Mouse (Mus musculus): ENCODE results near the gene Krtap8-1. TPM values are rescaled to one million over a fixed set of nuclear protein-coding genes. Genes with fewer than 3 reads are reported as not detected.

Krtap8-1 gene
- polyA plus RNA-seq, 1 experiment from 2014 or later: not detected

DNA sequence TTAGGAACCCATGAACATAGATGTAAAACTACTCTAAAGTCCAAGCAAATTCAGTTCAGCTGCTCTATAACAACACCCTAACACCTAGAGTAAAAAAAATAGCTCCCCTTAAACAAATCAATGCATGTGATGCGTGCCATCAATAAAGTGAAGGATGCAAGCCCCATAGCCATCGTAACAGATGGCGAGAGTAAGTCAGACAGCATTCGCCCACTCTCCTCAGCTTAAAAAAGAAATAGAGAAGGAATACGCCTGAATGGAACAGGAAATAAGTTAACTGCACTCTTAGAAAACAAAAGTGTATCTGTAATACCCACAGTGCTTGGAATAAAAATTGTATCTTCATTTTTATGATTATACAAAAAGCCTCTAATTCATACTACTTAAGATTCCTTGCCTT lies 9.2 kb upstream of the Krtap8-1 start:
- H3K9me3 ChIP-seq: no peaks in the 10 kb centered on the region
- H3K27me3 ChIP-seq (replicated peaks): no peaks in the 10 kb centered on the region
- no peak overlapping the region for H3K9ac ChIP-seq
- WGBS: 86% methylated on average over 5 of the region's 5 CpGs
- no peak overlapping the region for H3K4me3 ChIP-seq (replicated peaks)
- no peak overlapping the region for H3K4me2 ChIP-seq
- H3K4me1 ChIP-seq: no peaks in the 10 kb centered on the region
- H3K27ac ChIP-seq: no peak overlapping the region
- no peak for ATAC-seq (ENCODE audit: insufficient read depth, low FRiP score, low read depth)
- no peaks in the 10 kb centered on the region for H3K36me3 ChIP-seq

DNA sequence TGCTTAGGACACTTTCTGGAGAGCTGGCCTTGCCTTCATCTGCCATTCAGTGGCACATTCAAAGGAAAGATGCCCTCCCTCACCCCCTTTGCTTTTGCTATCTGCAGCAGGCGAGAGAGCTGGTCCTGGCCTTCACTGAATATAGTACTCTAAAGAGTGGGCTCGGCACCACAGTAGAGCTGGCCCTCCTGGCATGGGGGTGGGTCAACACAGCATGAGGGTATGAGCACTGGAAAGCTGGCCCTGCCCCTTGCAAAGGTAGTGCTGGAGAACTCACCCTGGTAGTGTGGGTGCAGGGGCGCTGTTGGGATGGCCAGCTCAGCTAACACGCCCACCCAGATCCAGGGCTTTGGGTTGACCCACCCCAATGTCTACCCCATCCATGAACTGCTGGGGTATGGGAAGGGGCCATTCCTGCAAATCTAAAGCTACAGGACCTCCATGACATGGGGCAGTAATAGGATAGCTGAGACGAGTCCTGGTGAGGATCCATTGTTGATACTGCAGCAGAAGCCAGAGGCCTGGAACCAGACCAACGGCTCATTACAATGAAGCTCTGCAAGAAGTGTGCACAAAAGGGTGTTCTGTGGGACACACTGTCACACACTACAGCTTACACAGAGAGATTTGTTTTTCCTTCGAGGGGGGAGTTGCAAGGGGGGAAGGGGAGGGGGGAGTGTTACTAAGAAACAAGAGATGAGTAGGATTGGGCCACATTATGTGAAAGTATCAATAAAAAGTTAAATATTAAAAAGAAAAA lies 7.8 kb upstream of the Krtap8-1 start:
- Histone ChIP-seq H3K9ac (no peak overlapping the region), H3K4me2 (no peak overlapping the region), H3K27me3 (replicated peaks) (no peaks in the 10 kb centered on the region), H3K4me1 (no peaks in the 10 kb centered on the region), H3K4me3 (replicated peaks) (no peak overlapping the region), H3K36me3 (no peaks in the 10 kb centered on the region), H3K9me3 (no peaks in the 10 kb centered on the region), H3K27ac (no peak overlapping the region)
- WGBS: 82% methylated on average over 7 of the region's 7 CpGs
- no peak for ATAC-seq (ENCODE audit: insufficient read depth, low FRiP score, low read depth)

DNA sequence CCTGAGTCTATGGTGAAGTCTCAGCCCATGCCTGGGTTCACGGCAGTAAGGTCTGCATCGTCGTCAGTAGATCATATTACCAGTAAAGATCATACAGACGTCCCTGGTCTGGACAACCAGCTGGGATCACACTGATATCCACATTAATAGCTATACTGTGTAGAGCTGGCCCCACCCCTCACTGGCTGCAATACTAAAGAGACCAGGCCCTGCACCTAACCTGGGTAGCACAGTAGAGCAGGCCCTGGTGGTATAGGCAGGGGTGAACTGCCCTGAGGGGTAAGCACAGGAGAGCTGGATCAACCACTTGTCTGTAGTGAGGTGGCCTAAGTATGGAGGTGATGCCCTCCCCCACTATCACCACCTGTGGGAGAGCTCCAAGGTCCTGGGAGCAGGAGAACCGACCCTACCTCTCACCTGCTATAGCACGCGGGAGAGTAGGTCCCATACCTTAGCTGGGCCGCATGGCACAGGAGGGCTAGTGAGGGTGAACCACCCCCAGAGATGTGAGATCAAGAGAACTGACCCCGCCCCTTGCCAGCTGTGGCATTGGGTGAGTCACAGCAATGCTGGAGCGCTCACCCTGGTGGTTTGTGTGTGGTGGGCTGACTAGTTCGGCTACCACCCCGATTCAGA lies 10.0 kb downstream of the Krtap8-1 start:
- 85% methylated on average over 12 of the region's 12 CpGs for WGBS
- Histone ChIP-seq H3K27ac (no peak overlapping the region), H3K4me3 (replicated peaks) (no peak overlapping the region), H3K9ac (no peak overlapping the region), H3K36me3 (no peaks in the 10 kb centered on the region), H3K4me2 (no peak overlapping the region), H3K4me1 (no peaks in the 10 kb centered on the region), H3K9me3 (no peaks in the 10 kb centered on the region), H3K27me3 (replicated peaks) (no peaks in the 10 kb centered on the region)
- ATAC-seq (ENCODE audit: insufficient read depth, low FRiP score, low read depth): no peak; the same call in 1 of the 2 replicates

DNA sequence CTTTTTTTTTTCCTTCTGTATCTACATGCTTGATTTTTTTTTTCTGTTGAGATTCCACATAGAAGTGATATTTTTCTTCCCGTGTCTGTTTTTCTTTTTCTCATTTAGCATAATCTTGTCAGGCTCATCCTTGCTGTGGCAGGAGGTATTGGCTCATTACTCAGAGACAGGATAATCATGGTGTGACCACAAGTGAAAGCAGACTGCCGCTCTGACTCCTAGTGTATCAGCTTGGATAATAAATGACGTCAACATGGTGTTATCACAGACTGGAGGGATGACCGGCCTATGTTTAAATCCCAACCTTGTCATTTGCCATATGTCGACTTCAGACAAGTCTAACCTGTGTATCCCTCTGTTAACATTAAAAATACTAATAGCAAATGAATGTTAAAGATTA lies 26.6 kb downstream of the Krtap8-1 start:
- Histone ChIP-seq H3K4me2 (no peak overlapping the region), H3K4me1 (no peaks in the 10 kb centered on the region), H3K27me3 (replicated peaks) (no peaks in the 10 kb centered on the region), H3K9ac (no peak overlapping the region), H3K27ac (no peak overlapping the region), H3K36me3 (no peaks in the 10 kb centered on the region), H3K9me3 (no peaks in the 10 kb centered on the region), H3K4me3 (replicated peaks) (no peak overlapping the region)
- no peak for ATAC-seq (ENCODE audit: insufficient read depth, low FRiP score, low read depth)
- 59% methylated on average over 5 of the region's 5 CpGs for WGBS

Other genes starting within 250 kb of the Krtap8-1 start
- gene Krtap21-1, start 84.1 kb downstream of the Krtap8-1 start, polyA plus RNA-seq (2015; fragmentation: Nextera tagmentation; extraction: Ambion mirVana): not detected in 2 replicates
- not detected in 2 replicates for gene Krtap6-2, start 67.8 kb downstream of the Krtap8-1 start, polyA plus RNA-seq (2015; fragmentation: Nextera tagmentation; extraction: Ambion mirVana)
- gene Krtap7-1, start 20.4 kb upstream of the Krtap8-1 start, polyA plus RNA-seq (2015; fragmentation: Nextera tagmentation; extraction: Ambion mirVana): not detected in 2 replicates
- not detected in 2 replicates for gene Krtap11-1, start 83.2 kb upstream of the Krtap8-1 start, polyA plus RNA-seq (2015; fragmentation: Nextera tagmentation; extraction: Ambion mirVana)